Mouse (Mus musculus) mature B cell (primary cell): ENCODE results near the gene Syn1.

Experiments
- in situ Hi-C: fragments of 300-500 bp; cut with MboI; formaldehyde crosslinking; loops from 2 replicates; pipeline ENCODE4 v1.14.3; 2019

Gene Syn1

GRCm38 (mm10) chrX:20920844-20921364, at the start of gene Syn1:
Gene Syn1, minus strand, starts transcription at chrX:20921004.
- in situ Hi-C loops, result no loop called here

GRCm38 (mm10) chrX:20961477-20962378, 40.9 kb upstream of the Syn1 start, which contains the start of gene Uxt:
Gene Uxt, minus strand, starts transcription at chrX:20962017.
- in situ Hi-C loops, result loop anchor here (25.0 kb wide), 1 partner anchor 299 kb away; the partner anchor contains the start of gene Uba1

- in situ Hi-C loops, result loop anchor here (25.0 kb wide), 1 partner anchor 288 kb away; the partner anchor contains the start of gene Uba1
These were observed 29.5 kb upstream of the Syn1 start, which contains the start of gene Elk1 for GRCm38 (mm10) chrX:20950191-20950880. Gene Elk1, minus strand, starts transcription at chrX:20950608.

GRCm38 (mm10) chrX:20946055-20946454, 25.3 kb upstream of the Syn1 start:
- in situ Hi-C loops, result loop anchor here (25.0 kb wide), 1 partner anchor 109 kb away; no protein-coding TSS in a partner anchor

- in situ Hi-C loops, result loop anchor here (25.0 kb wide), 1 partner anchor 95 kb away; no protein-coding TSS in a partner anchor
These were observed 11.2 kb upstream of the Syn1 start for GRCm38 (mm10) chrX:20931963-20932362.

GRCm38 (mm10) chrX:20931364-20931763, 10.6 kb upstream of the Syn1 start, which contains the start of gene Cfp:
Gene Cfp, minus strand, starts transcription at chrX:20931555.
- in situ Hi-C loops, result loop anchor here (25.0 kb wide), 1 partner anchor 94 kb away; no protein-coding TSS in a partner anchor

- in situ Hi-C loops, result loop anchor here (25.0 kb wide), 1 partner anchor 93 kb away; no protein-coding TSS in a partner anchor
These were observed 9.1 kb upstream of the Syn1 start for GRCm38 (mm10) chrX:20929859-20930258.

- in situ Hi-C loops, result loop anchor here (25.0 kb wide), 1 partner anchor 88 kb away; no protein-coding TSS in a partner anchor
These were observed 4.2 kb upstream of the Syn1 start for GRCm38 (mm10) chrX:20924976-20925375.

GRCm38 (mm10) chrX:20923506-20923905, 2.7 kb upstream of the Syn1 start:
- in situ Hi-C loops, result no loop called here

GRCm38 (mm10) chrX:20921366-20921765, 562 bp upstream of the Syn1 start:
- in situ Hi-C loops, result no loop called here

GRCm38 (mm10) chrX:20920249-20920843, 458 bp downstream of the Syn1 start:
- in situ Hi-C loops, result no loop called here

- in situ Hi-C loops, result no loop called here
These were observed 5.7 kb downstream of the Syn1 start for GRCm38 (mm10) chrX:20915075-20915474.

- in situ Hi-C loops, result no loop called here
These were observed 7.1 kb downstream of the Syn1 start for GRCm38 (mm10) chrX:20913726-20914125.

- in situ Hi-C loops, result no loop called here
These were observed 10.7 kb downstream of the Syn1 start for GRCm38 (mm10) chrX:20910074-20910473.

- in situ Hi-C loops, result no loop called here
These were observed 45.6 kb downstream of the Syn1 start for GRCm38 (mm10) chrX:20875241-20875640.

- in situ Hi-C loops, result no loop called here
These were observed 47.8 kb downstream of the Syn1 start for GRCm38 (mm10) chrX:20872928-20873500.

GRCm38 (mm10) chrX:20869962-20870513, 50.8 kb downstream of the Syn1 start, which contains the start of gene Timp1:
Gene Timp1, plus strand, starts transcription at chrX:20870166.
- in situ Hi-C loops, result no loop called here

- in situ Hi-C loops, result no loop called here
These were observed 51.6 kb downstream of the Syn1 start for GRCm38 (mm10) chrX:20869203-20869602.

GRCm38 (mm10) chrX:20868091-20868490, 52.7 kb downstream of the Syn1 start:
- in situ Hi-C loops, result no loop called here
